Mouse (Mus musculus): ENCODE measurements around the gene Tcf23.

GRCm38 (mm10) chr5:30944344-30944743 lies 24.1 kb upstream of the Tcf23 start:
- no peak for TF ChIP-seq CTCF (conservative IDR thresholded peaks at IDR 0.05 in 1 of 2, IDR thresholded peaks at IDR 0.05 in 1 of 2; ENCODE audit: low read depth in 2 of 2, low read length in 2 of 2)
- TF ChIP-seq KAT2A (IDR thresholded peaks at IDR 0.05; ENCODE audit: insufficient replicate concordance, low read length) = no peak
- TF ChIP-seq EP300 (IDR thresholded peaks at IDR 0.05; ENCODE audit: low read length) = no peak
- no peak for TF ChIP-seq JUND (conservative IDR thresholded peaks at IDR 0.05; ENCODE audit: low read depth, low read length)
- TF ChIP-seq MEF2A (IDR thresholded peaks at IDR 0.05; ENCODE audit: borderline replicate concordance, low read depth, low read length) = no peak
